Mouse (Mus musculus) left cerebral cortex, postnatal 36 days (tissue): Measurements from ENCODE around the gene Fnbp4. TPM values are rescaled to one million over a fixed set of nuclear protein-coding genes. Genes with fewer than 3 reads are reported as not detected.

ENCODE experiments used
- DNase-seq, 2 experiments: peaks; one replicate each; pipeline ENCODE4 v3.0.0; 2021 to 2022; ENCODE audit warnings: low spot score in 2 of 2, mixed read lengths in 1 of 2
- intact Hi-C: fragments of 180-260 bp; cut with DNase I; formaldehyde crosslinking; loops from one replicate; pipeline ENCODE4 v1.15.1; 2025
- total RNA-seq, 2 experiments: library from RNA; stranded (reverse); gene quantifications; 2 replicates each; pipeline ENCODE4 v1.2.3; 2021

Gene Fnbp4
- total RNA-seq, result 10 to 100 TPM; 47.1 to 68.6 TPM

DNA sequence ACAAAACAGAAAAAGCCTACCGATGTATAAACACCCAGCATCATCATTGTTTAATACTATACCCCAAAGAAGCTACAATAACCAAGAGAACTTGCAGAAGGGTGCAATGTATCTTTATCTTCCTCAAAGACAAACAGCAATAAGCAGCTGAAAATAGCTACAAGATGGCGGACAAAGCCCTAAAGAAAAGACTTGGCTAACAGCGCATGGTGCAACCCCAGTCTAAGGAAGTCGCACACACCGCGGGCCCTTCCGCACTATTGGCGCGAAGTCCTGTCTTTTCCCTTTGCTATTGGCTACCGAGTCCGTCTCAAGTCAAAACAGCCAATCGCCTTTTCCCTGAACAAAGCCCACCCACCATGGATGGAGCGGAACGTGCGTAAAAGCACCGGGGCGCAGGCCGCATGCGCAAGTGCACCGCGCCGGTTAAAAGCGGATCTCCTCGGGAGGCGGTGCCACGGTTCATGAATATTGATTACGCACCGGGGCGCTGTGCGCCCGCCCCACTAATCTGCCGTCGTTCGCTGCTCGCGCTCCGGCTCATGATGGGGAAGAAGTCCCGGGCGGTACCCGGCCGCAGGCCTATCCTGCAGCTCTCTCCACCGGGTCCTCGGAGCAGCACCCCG is at the start of gene Fnbp4:
Gene Fnbp4 (plus strand): TSS at position 318 of the 626 bp plus-strand sequence.
- DNase-seq, result peak; percentile 99
- intact Hi-C loops, result no loop called here

DNA sequence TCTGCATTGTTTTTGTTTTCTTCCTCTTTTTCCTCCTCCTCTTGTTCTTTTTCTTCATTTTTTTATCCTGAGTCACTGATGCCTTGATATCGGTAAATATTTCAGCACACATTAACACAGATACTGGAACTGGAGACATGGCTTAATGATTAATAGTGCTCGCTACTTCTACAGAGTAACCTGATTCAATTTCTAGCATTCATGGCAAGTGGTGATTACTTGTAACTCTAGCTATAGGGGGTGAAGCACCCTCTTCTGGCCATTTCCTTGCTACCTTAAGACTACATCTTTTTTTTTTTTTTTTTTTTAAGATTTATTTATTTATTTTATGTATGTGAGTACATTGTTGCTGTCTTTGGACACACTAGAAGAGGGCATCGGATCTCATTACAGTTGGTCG is 44.2 kb upstream of the Fnbp4 start:
- DNase-seq, result no peak
- intact Hi-C loops, result no loop called here

DNA sequence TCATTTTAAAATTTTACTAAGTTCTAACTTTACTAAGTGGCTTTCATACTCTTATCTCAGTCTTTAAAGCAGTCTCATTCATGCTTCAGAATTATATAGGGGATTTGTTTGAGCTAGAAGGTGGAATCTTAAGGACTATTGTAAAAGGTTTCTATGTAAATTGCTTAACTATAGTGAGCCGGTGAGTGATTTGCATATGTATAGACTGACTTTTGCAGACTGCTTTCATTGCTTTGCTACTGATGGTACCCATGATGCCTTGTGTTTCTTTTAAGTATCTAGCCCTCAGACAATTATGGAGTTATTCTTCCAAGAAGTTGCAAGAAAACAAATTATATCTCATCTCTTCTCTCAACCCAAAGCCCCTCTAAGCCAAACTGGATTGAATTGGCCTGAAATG is 36.6 kb upstream of the Fnbp4 start:
- DNase-seq, result no peak
- intact Hi-C loops, result no loop called here

DNA sequence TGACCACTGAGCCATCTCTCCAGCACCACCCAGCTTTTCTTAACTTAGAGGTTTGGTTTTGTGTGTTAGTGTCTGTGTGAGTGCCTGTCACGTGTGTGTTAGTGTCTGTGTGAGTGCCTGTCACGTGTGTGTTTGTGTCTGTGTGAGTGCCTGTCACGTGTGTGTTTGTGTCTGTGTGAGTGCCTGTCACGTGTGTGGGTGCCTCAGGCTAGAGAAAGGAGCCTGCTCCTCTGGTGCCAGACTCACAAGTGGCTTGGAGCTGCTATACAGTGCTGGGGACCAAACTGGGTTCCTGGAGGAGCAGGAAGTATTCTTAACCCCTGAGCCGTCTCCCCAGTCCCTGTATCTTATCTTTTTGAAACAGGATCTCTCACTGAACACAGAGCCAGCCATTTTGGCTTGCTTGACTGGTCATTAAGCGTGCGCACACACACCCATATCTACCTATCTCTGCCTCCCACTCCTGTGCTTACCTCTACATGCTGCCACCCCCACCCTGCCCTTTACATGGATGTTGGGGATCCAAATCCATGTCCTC is 29.5 kb upstream of the Fnbp4 start:
- intact Hi-C loops, result no loop called here
- DNase-seq, result no peak

DNA sequence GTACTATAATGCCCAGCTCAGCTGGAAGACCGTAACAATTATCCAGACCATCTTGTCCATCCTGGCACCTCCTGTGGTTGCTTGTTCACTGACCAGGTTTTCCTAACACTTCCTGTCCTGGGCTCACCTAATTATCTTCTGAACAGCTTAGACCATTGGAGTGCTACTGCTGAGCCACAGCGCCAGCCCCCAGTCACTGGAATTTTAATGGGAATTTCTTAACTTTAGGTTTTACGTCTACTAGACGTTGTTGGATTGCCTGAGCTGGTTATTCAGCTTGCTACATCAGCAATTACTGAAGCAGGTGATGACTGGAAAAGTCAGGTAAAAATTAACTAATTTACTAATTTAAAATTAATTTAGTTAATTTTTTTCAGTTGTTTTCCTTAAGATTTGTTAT is 27.8 kb upstream of the Fnbp4 start:
- DNase-seq, result no peak
- intact Hi-C loops, result no loop called here

DNA sequence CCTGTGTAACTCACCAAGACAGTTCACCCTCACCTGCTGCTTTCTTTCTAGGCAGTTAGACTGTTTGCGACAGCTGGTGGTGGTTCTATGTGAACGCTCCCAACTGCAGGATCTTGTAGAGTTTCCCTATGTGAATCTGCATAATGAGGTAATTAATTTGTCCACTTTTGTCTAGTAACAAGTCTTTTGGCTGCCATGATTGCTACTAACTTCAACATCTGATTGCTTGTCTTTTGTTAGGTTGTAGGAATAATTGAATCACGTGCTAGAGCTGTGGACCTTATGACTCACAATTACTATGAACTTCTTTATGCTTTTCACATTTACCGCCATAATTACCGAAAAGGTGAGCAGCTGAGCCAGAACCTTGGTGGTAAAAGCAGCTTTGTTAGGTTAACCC is 27.2 kb upstream of the Fnbp4 start:
- intact Hi-C loops, result no loop called here
- DNase-seq, result no peak

DNA sequence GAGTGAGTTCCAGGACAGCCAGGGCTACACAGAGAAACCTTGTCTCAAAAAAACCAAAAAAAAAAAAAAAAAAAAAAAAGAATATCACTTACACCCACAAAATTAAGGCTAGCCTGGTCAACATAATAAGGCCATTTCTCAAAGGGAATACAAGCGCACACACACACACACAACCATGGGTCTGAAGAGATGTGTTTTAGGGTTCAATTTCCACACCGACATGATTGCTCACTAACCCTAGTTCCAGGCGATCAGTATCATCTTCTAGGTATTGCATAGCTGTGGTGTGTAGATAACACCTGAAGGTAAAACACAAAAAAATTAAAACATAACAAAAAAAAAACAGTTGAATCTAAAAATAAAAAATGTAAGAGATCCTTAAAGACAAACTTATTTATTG is 18.4 kb upstream of the Fnbp4 start:
- no peak for DNase-seq

DNA sequence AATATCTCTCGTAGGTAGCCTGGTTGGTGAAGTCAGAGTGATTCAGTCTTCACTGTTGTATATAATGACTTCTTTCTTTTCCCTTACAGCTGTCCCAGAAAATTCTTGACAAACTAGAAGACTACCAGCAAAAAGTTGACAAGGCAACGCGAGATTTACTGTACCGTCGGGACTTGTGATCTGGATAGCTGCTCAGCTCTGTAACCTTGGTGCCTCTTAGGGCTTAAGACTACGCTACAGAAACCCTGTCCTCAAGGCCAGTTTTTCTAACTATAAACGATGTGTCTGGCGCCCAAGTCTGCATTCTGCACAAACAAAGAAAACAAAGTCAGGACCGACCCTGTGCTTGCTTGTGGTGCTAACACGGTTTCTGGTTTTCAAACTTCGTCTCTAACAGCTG is 9.8 kb upstream of the Fnbp4 start:
- intact Hi-C loops, result no loop called here
- no peak for DNase-seq

More for the DNA sequence above, 18.4 kb upstream of the Fnbp4 start:
- intact Hi-C loops, result no loop called here

DNA sequence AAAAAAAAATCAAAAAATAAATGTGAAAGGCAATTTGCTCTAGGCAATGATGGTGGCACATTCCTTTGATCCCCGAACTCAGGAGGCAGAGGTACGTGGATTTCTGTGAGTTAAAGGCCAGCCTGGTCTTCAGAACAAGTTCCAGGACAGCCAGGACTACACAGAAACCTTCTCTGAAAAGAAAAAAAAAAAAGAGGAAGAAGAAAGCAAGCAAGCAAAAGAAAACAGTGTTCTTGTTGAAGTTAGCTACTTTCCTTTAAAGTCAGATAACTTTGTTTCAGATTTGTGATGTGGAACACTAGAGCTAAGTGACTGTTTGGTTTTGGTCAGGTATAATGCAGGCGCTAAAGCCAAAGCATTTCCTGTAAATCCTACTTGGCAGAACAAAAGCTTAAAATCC is 6.4 kb upstream of the Fnbp4 start:
- intact Hi-C loops, result no loop called here
- no peak for DNase-seq

DNA sequence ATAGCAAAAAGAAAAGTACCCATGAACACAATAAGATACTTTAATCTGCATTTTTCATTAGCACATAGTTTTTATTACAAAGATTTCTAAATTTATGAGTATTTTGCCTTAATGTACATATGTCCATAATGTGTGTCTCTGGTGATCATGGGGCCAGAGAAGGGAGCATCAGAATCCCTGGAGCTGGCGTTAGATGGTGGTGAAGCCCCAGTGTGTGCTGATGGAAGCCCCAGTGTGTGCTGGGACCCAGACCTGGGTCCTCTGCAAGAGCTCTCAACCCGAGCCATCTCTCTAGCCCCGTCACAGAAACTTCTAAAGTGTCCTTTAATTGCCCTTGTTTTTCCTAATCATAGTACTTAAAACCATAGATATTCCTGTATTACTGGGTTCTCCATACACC is 5.8 kb upstream of the Fnbp4 start:
- intact Hi-C loops, result no loop called here
- no peak for DNase-seq

DNA sequence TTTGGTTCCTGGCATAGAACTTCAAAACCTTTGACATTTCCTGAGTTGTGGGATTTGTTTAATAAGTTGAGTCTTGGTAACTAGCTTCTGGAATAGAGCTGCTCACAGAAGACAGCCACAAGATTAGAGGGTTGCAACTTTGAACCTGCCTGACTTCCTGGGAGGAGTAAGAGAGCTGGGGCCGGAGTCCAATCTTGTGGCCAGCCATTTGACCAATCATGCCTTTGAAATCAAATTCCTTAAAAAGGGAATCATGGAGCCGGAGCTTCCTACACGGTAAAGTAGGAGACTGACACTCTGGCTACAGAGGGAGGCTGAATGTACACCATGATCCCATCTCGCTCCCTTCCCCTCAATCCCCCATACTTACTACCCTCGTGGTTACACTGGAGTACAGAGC is 5.2 kb upstream of the Fnbp4 start:
- intact Hi-C loops, result no loop called here
- no peak for DNase-seq

DNA sequence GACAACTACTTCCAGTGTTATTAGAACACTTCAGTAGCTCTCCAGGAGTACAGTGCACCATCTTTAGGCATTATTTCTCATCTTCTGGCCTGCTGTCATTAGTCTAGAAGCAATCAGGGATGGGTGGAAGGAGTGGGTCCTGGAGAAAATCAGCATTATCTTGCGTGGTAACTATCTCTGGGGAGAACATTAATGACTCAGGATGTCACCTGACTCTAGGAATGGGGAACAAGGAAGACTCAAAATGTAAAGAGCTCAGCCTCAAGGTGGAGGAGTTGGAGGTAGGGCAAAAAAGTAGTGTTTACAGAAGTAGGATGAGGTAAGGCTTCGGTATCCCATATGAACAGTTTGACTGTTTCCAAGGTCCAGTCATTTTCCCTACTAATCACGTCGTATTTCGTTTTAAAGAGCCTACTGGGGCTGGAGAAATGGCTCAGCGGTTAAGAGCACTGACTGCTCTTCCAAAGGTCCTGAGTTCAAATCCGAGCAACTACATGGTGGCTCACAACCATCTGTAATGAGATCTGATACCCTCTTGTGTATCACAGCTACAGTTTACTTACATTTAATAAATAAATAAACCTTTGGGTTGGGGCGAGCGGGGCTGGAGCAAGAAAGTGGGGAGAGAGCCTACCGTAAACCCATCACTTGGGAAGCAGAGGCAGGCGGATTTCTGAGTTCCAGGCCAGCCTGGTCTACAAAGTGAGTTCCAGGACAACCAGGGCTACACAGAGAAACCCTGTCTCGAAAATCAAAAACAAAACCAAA is 701 bp upstream of the Fnbp4 start:
- DNase-seq, result peak in 1 of 2 experiments; percentile 11
- intact Hi-C loops, result no loop called here

DNA sequence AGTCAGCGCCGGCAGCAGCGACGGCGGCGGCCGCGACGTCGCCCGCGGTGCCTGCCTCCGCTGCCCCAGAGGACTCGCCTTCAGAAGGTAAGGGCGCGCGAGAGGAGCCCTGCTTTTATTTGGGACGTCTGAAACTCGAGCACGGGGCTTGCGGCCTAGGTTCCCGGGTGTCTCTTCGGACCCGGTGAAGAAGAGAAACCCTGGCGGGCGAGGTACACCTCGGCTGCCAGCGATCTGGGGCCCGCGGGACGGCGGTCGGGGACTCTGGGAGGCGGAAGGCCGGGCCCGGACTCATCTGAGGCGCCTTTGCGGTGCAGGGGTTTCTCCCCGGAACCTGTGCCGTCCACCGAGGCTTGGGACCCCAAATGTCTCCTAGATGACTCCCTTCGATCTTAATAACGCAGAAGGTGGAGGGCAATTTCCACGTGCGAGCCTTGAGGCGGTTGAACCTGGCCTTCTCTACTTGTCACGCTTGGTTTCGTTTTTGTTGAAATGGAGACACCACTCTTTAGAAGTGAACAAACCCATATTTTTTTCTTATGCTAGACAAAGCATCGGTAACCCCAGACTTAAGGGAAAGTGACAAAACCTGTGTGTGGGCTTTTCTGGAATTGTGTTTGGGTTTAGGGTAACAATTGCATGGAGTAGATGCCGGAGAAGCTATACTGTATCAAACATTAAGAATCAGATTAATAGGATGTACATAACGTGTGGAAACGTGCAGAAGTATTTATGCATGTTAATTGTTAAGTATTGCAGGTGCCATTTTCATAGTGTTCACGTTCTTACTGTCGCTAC is 769 bp downstream of the Fnbp4 start:
- DNase-seq, result no peak
- intact Hi-C loops, result no loop called here

DNA sequence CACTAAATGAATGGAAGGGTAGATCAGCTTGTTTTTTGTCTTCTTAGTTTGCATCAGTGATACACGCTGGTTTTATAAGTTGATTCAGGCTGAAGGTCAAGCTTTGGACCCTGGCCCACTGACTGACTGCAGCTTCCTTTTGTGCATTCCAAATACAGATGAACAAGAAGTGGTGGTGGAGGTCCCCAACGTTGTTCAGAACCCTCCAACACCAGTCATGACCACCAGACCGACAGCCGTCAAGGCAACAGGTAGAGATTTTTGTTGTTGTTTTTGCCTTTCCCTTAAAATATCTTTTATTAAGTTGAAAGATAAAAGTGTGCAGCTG is 1.3 kb downstream of the Fnbp4 start:
- no peak for DNase-seq
- intact Hi-C loops, result no loop called here

DNA sequence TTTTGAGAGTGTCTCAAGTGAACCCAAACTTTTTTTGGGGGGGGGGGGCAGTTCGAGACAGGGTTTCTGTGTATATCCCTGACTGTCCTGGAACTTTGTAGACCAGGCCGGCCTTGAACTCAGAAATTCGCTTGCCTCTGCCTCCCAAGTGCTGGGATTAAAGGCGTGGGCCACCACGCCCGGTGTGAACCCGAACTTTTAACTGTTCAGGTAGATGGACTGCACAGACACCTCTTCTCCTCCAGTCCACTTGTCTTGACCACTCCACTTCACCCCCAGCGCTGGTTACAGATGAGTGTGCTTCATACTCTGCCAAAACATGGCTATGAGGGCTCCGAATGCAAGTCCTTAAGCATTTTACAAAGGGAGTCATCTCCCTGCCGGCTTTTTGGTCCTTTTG is 2.0 kb downstream of the Fnbp4 start:
- intact Hi-C loops, result no loop called here

DNA sequence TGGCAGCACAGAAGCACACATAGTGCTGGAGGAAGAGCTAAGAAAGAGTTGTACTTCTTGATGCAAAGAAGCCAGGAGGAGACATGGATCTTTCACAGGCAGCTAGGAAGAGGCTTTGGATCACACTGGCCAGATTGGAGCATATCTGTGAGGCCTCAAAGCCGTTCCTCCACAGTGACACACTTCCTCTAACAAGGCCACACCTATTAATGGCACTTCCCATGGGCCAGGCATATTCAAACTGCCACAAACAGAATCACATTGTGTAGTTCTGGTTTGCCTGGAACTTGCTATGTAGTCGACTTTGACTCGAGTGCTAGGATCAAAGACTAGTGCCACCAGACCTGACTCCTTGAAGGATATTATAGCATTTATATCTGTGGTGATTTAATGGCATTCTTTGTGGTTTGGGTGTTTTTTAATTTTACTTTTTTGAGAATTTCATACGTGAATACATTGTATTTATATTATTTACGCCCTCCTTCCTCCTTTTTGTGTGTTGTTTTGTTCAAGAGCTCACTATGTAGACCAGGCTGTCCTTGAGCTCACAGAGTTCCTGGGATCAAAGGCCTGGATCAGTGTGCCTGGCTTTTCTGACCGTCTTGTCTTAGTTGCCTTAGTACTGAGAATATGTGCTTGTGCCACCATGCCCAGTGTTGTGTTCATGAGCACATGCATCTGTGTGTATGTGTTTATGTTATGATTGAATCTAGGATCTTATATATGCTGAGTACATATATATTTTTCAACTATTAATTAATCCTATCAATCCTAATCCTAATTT is 4.7 kb downstream of the Fnbp4 start:
- intact Hi-C loops, result no loop called here
- DNase-seq, result no peak

More for the DNA sequence above, 2.0 kb downstream of the Fnbp4 start:
- DNase-seq, result no peak

DNA sequence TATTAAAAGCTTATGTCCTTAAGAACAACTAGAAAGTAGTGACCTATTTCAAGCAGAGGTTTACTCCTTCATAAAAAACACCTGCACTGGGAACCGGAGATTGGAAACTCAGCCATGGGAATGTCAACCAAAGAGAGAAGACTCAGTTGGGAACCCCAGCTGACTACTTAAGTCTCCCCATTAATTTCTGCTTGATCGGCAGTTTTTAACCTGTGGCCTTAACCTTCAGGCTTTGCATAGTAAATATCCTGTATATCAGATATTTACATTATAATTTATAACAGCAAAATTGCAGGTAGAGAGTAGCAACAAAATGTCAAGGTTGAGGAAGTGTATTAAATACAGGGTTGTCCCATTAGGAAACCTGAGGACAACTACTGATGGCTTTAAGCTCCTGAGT is 8.4 kb downstream of the Fnbp4 start:
- intact Hi-C loops, result no loop called here
- DNase-seq, result no peak

DNA sequence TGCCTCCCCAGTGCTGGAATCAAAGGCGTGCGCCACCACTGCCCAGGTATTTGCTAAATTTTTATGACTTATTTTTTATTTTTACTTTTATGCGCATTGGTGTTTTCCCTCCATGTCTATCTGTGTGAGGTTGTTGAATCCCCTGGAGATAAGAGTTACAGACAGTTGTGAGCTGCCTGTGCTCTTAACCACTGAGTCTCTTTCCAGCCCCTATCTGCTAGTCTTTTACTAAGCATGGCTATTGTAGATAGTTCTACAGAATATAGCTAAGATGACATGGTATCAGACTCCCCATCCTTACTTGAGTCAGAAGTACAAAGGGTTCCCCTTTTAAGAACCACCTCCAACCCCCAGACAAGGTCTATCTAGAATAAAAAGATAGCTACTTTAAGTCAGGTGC is 9.0 kb downstream of the Fnbp4 start:
- DNase-seq, result no peak
- intact Hi-C loops, result no loop called here

DNA sequence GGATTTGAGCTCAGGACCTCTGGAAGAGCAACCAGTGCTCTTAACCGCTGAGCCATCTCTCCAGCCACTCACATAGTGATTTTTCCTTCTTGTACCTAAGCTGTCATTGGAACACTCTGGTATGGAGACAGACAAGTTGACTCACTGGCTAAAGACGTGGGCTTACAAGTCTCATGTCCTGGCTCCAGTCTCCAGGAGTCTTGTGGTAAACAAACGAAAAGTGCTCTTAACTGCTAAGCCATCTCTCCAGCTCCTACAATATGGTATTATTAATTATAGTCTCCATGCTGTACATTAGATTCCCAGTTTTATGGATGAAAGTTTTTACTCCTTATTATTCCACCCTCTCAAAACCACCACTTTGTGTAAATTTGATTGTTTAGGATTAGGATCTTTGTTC is 20.0 kb downstream of the Fnbp4 start:
- no peak for DNase-seq
- intact Hi-C loops, result no loop called here

DNA sequence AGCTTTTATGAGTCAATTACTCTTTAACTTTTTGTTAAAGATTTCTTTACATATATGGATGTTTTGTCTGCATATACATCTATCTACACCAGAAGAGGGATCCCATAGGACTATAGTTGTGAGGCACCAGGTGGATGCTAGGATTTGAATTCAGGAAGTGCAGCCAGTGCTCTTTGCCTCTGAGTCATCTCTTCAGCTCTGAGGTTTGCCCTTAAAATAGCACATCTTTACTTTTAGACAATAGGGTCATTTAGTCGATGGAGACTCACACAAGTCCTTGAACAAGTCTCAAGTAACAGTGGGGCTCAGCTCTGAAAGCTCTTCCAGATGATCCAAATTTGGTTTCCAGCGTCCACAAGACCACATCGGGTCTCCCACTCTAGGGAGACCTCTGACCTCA is 36.2 kb downstream of the Fnbp4 start:
- intact Hi-C loops, result no loop called here
- DNase-seq, result no peak
